Mouse (Mus musculus) cerebellum, adult 11 months (tissue): ENCODE data around the gene Spns3.
A peak's percentile ranks its signal among the peaks of the same experiment; 100 is the strongest.

Experiments
- DNase-seq: peaks from one replicate; pipeline ENCODE4 v3.0.0; 2022

Spns3 gene

GRCm38 (mm10) chr11:72507651-72508050 lies 42.7 kb downstream of the Spns3 start:
- no peak for DNase-seq

- DNase-seq = no peak
Observed at GRCm38 (mm10) chr11:72504016-72504797, 46.1 kb downstream of the Spns3 start.

GRCm38 (mm10) chr11:72503501-72503921 lies 46.8 kb downstream of the Spns3 start:
- no peak for DNase-seq

DNA sequence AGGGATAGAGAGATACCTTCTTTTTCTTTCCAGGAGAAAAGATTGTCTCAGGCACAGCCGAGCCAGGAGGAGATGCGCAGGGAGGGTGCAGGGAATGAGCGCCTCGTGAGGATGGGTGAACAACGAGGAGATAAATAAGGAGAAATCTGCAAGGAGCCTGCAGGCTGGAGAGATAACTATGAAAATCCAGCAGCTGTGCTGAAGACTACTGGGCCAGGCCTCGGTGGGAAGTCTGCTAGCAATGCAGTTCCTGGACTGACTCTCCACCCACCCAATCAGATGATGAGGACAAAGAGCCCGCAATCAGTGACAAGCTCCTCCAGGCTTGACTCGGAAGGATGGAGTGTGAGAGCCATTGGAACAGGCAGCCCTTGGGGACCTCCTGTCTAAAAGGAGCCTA lies 48.1 kb downstream of the Spns3 start:
- DNase-seq = no peak

DNA sequence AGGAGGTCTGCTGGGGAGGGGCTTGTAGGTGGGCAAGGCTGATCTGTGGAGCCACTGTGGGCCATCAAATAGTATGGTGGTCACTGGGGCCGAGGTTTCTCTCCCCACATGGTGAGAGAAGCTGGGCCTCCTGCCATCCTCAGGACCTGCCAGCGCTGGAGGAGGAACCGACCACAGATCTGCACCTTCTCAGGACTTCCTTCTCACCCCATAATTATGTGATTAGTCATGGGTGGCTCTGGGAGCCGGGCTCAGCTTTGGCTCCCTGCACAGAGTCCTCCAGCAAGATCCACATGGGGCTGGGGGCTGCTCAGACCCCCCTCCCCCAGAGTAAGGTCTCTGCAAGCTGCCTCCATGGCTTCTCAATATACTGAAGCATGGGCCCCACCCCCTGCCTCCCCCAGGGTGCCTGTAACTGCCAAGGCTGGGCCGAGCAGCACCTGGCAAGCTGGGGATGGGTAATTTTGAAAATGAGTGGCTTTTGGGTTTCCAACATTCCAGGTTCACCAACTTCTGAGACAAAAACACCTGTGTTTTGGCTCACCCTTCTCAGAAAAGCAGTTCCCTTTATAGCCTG lies 48.8 kb downstream of the Spns3 start:
- DNase-seq = no peak

DNA sequence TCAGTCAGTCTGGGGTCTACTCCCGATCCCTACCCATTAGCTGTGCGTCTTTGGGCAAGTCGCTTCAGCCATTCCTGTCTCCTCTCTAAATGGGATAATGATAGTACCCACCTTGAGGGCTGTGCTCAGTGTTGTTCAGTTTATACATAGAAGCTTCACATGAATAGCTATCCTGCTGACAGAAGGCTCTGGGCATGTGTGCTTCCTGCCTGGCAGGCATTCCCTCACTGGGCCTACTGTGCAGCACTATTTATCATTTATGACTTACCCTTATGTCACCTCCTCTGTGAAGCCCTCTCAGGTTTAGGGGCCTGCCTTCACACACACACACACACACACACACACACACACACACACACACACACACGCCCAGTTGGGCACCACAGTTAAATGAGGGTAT lies 50.2 kb downstream of the Spns3 start:
- no peak for DNase-seq

DNA sequence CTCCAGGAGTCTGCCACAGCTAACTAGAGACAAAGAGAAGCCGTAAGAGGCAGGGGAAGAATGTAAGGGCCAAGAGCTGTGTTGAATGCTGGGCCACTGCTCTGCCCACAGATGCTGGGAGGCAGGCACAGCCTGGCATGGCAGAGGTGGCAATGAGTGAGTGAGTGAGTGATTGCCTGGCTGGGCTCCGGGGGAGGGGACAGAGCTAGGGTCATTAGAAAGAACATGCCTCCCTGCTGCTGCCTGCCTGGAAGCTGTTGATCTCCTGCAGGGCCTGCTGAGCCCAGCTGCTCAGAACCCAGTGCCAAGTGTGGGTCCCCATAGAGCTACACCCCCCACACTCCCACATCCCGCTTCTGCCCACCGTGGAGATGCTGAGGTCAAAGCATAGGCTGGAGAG lies 52.9 kb downstream of the Spns3 start:
- DNase-seq = no peak

GRCm38 (mm10) chr11:72496775-72497174 lies 53.5 kb downstream of the Spns3 start:
- DNase-seq = no peak

DNA sequence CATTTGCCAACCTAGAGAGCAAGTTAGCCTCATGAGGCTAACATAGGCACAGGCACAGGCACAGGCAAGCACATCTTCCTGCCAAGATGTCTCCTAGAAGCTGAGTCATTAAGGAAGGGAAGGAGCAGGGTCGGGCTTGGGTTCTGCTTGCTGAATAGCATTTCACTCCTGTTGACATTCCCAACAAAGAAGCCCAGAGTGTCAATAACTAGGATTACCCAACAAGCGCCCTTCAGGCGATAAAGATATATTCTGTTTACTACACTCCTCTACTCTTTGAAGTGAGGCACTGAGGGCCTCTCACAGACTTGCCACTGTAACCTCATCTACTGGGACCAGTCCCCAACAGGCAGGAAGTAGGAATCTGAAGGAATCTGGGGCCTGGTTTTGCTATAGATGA lies 54.2 kb downstream of the Spns3 start:
- DNase-seq = no peak

DNA sequence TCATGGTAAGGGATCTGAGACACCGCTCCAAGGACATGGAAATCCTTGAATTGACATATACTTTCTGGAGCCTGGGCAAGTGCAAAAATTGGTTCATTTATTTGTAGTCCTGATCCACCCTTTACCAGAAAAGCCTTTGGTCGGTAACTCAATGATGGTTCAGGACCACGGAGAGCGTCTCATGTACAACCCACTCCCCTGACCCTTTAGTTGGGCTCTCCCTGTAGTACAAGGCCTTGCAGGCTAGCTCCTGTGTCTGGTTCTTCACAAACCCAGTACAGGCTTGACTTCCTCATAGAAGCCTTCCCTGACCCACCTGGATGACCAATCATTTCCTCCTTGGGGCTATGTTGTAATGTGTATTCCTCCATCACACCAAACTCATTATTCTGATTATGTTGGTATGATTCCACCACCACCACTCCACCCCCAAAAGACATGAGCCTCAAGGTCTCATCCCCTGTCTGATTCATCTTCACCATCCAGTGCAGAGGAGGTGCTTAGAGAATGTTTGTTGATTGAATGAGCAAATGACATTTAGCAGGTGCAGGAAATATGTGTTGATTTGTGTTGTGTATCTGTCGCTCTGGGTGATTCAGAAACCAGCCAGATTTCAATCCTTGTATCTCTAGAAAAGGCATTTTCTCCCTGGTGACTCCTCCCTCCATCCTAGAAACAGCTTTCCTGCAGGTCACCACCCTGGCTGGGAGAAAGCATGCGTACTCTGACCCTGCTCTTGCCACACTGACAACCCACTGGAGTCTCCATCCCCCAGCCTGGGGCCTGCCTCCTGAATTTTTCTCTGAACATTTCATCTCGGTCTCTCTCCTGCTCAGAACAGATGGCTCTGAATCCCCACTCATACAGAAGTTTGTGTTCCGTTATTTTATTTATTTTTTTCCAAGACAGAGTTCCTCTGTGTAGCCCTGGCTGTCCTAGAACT lies 56.0 kb downstream of the Spns3 start:
- no peak for DNase-seq

GRCm38 (mm10) chr11:72491130-72491960 lies 59.0 kb downstream of the Spns3 start:
- DNase-seq = no peak

- peak; percentile 59 for DNase-seq
Observed at GRCm38 (mm10) chr11:72489881-72490301, 60.4 kb downstream of the Spns3 start, which contains the start of gene Spns2. TSS of gene Spns2 (minus strand) at chr11:72489904.

GRCm38 (mm10) chr11:72489397-72489796 lies 60.9 kb downstream of the Spns3 start:
- DNase-seq = no peak

- DNase-seq = peak; percentile 9
Observed at GRCm38 (mm10) chr11:72488753-72489271, 61.5 kb downstream of the Spns3 start.

GRCm38 (mm10) chr11:72487739-72488138 lies 62.6 kb downstream of the Spns3 start:
- DNase-seq = no peak

DNA sequence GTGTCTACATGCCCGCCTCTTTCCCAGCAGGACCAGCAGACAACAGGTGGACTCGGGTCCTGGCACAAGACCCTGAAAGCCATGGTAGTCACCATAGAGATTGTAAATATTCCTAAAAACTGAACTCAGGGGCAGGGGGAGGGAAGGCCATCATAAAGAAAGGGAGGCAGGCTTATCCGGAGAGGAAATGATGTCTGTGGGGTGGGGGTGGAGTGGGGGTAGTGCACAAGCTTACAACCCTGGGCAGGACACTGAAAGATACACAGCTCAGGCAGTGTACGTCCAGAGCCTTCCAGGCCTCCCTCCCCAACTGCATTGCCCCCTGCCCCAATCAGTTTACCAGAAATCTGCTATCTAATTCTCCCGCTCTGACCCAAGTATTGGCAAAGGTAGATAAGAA lies 63.1 kb downstream of the Spns3 start:
- DNase-seq = no peak

GRCm38 (mm10) chr11:72485960-72486359 lies 64.3 kb downstream of the Spns3 start:
- DNase-seq = no peak

GRCm38 (mm10) chr11:72485157-72485556 lies 65.1 kb downstream of the Spns3 start:
- DNase-seq = no peak

DNA sequence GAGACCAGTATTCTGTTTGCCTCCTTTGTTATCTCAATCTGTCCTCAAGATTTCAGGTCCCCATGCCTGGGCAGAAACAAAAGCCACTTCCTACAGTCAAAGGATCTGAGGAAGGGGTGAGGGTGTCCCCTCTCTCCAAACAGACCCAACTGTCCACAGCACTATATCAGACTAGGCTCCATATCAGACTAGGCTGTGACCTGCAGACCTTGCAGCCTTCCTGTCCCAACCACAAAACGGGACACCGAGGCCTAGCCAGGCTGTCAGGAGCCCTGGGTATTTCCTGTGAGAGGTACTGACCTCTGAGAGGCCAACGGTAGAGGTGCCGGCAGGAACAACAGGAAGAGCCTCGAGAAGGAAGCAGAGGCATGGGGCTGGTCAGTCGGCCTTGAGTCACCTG lies 65.8 kb downstream of the Spns3 start:
- DNase-seq = no peak

GRCm38 (mm10) chr11:72481952-72482351 lies 68.4 kb downstream of the Spns3 start:
- DNase-seq = no peak

- DNase-seq = no peak
Observed at GRCm38 (mm10) chr11:72481313-72481712, 69.0 kb downstream of the Spns3 start.

GRCm38 (mm10) chr11:72479499-72479898 lies 70.8 kb downstream of the Spns3 start:
- no peak for DNase-seq
